Mouse (Mus musculus) layer of hippocampus, adult 9-10 months (tissue): ENCODE measurements at regions not wholly inside any gene's neighbourhood (a gene's known extent, or its start where the extent isn't known, plus 50 kb on each side); places are given as distances from the start of the nearest gene placed in this dataset.
A peak's percentile ranks its signal among the peaks of the same experiment; 100 is the strongest.

ENCODE experiments used
- DNase-seq: peaks from one replicate; pipeline ENCODE4 v3.0.0; 2022; ENCODE audit warnings: low spot score

GRCm38 (mm10) chr16:84039946-84040345 is 475.0 kb upstream of the A730009L09Rik start:
- DNase-seq = no peak

DNA sequence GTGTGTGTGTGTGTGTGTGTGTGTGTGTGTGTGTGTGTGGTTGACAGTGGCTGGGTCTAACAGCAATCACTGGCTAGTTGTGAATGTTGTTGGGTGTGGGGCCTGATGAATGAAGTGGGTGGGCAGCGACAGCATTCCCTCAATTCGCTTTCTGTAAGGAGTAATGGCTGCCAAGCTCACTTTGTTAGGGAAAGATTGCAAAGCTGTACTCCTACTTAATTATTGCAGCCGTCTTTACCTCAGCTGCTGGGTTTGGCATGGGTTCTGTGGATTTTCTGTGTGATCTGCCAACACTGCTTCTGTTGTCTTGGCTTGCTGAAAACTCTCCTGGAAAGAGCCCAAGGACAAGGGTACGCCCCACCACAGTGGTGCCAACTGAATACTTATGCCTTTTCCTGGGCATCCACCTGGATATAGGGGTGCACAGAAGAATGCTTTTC is 472.9 kb upstream of the A730009L09Rik start:
- DNase-seq = peak; percentile 47

GRCm38 (mm10) chr16:84045333-84045732 is 469.6 kb upstream of the A730009L09Rik start:
- DNase-seq = no peak
